Mouse (Mus musculus): ENCODE measurements at regions not wholly inside any gene's neighbourhood (a gene's known extent, or its start where the extent isn't known, plus 50 kb on each side); places are given as distances from the start of the nearest gene placed in this dataset.

DNA sequence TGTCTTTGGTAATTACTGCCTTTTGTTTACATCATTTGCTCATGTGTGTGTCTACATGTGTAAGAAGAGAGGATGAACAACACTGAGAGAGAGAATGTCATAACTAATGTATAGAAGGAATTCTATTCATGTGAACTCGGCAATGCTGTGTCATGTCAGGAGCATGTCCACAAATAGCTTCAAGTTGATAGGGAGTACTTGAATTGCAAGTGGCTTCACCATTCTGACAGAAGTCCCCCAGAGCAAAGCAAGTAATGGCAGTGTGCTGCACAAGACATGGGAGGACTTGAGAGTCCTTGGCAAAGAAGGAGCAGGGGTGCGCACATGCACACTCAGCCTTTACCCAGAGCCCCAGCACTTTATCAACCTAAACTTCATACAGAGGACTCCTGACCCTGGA lies 919.9 kb upstream of the Tenm2 start:
- no peak for TF ChIP-seq CTCF (conservative IDR thresholded peaks at IDR 0.05; ENCODE audit: low read length)
- no peak for TF ChIP-seq POU5F1 (IDR thresholded peaks at IDR 0.05; ENCODE audit: borderline replicate concordance, low read length)
- TF ChIP-seq NANOG (IDR thresholded peaks at IDR 0.05; ENCODE audit: borderline replicate concordance, low read length): no peak

Measured in E14TG2a.4 (cell line).